Mouse (Mus musculus) megakaryocyte-erythroid progenitor cell, adult 5-6 weeks (primary cell): ENCODE data around the gene Gm16253. TPM values are rescaled to one million over a fixed set of nuclear protein-coding genes. Genes with fewer than 3 reads are reported as not detected.

Source experiments
- ATAC-seq: replicated peaks from 2 replicates; pipeline ENCODE4 v1.8.0; 2016; ENCODE audit warnings: mild to moderate bottlenecking, inconsistent platforms; ENCODE audit not compliant: severe bottlenecking, poor library complexity, low FRiP score, low TSS enrichment
- total RNA-seq, 2 experiments: library from RNA; stranded (forward) in 1 of 2; stranded (reverse) in 1 of 2; fragments of 200-1000, 215-1000 nt in 1 of 2; fragments of >200 nt in 1 of 2; fragmentation: Nextera tagmentation in 1 of 2; gene quantifications; 2 replicates each; pipeline ENCODE4 v1.2.3; 2014 to 2017

Gm16253 gene
- total RNA-seq, 2 experiments from 2014 or later = not detected

- no peak for ATAC-seq
These were observed 19.8 kb upstream of the Gm16253 start for GRCm38 (mm10) chr3:96556651-96557635.

- peak; percentile 92 for ATAC-seq
These were observed 19.1 kb upstream of the Gm16253 start, which contains the start of gene Txnip for GRCm38 (mm10) chr3:96557694-96558093. Gene Txnip, plus strand, starts transcription at chr3:96557957.

- no peak for ATAC-seq
These were observed 18.6 kb upstream of the Gm16253 start for GRCm38 (mm10) chr3:96558159-96558558.

GRCm38 (mm10) chr3:96558668-96559196 is 18.1 kb upstream of the Gm16253 start:
- no peak for ATAC-seq

GRCm38 (mm10) chr3:96559398-96559910 is 17.3 kb upstream of the Gm16253 start:
- no peak for ATAC-seq

- no peak for ATAC-seq
These were observed 16.6 kb upstream of the Gm16253 start for GRCm38 (mm10) chr3:96559911-96560850.

- ATAC-seq = no peak
These were observed 15.7 kb upstream of the Gm16253 start for GRCm38 (mm10) chr3:96560881-96561668.

GRCm38 (mm10) chr3:96561946-96562681 is 14.7 kb upstream of the Gm16253 start:
- ATAC-seq = no peak

- no peak for ATAC-seq
These were observed 13.5 kb upstream of the Gm16253 start for GRCm38 (mm10) chr3:96563267-96563666.

- ATAC-seq = peak; percentile 7; the same call in 1 of the 2 replicates
These were observed 12.7 kb upstream of the Gm16253 start for GRCm38 (mm10) chr3:96563911-96564632.

GRCm38 (mm10) chr3:96564633-96565032 is 12.2 kb upstream of the Gm16253 start:
- ATAC-seq = peak; percentile 60

- no peak for ATAC-seq
These were observed 11.7 kb upstream of the Gm16253 start for GRCm38 (mm10) chr3:96565105-96565504.

GRCm38 (mm10) chr3:96566661-96567450 is 9.9 kb upstream of the Gm16253 start:
- no peak for ATAC-seq

GRCm38 (mm10) chr3:96568605-96569004 is 8.2 kb upstream of the Gm16253 start:
- no peak for ATAC-seq

- ATAC-seq = no peak
These were observed 7.3 kb upstream of the Gm16253 start for GRCm38 (mm10) chr3:96569506-96569905.

- no peak for ATAC-seq
These were observed 6.7 kb upstream of the Gm16253 start for GRCm38 (mm10) chr3:96569966-96570605.
